Mouse (Mus musculus): ENCODE data around the gene Dcun1d5.
"Not testable (repeated sequence)": the region's sequence is repeated elsewhere in the genome, so short reads cannot be mapped to it uniquely, and the experiment has no call there.

Dcun1d5 gene

DNA sequence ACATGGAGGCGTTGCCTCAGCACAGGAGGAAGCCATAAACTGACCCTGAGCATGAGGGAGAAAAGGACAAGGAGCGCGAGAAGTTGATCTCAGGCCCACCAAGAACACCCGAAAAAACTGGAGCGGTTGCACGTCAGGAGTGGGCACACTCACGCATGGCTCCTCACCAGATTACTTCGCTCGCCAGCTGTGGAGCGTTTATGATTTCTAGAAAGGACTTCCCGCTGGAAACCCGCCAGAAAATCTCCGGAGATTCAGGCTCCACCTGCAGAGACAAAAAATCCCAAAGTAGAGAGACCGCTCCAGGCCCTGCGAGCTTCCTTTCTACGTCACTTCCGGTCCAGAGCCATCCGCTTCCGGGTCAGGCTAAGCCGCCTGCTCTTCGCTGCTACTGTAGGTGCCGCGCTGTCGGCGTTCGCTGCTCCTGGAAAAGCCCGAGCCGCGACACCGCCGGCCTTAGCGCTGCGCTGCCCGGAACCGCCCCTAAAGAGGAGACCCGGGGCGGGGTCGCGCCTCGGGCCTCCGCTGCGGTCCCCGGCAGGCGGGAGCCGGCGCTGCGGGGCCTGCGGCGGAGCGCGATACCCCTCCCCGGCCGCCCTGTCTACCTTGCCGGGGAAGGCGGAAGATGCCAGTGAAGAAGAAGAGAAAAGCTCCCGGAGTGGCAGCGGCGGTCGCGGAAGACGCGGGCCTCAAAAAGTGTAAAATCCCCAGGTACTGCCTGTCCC lies at the start of gene Dcun1d5, which contains the start of gene Dync2h1:
TSS of gene Dcun1d5 (plus strand) at position 349 of the 725 bp plus-strand sequence.
TSS of gene Dync2h1 (minus strand) at position 275 of the 725 bp plus-strand sequence.
- DNase-seq (ENCODE audit: extremely low read depth, low read depth), result peak; percentile 94

DNA sequence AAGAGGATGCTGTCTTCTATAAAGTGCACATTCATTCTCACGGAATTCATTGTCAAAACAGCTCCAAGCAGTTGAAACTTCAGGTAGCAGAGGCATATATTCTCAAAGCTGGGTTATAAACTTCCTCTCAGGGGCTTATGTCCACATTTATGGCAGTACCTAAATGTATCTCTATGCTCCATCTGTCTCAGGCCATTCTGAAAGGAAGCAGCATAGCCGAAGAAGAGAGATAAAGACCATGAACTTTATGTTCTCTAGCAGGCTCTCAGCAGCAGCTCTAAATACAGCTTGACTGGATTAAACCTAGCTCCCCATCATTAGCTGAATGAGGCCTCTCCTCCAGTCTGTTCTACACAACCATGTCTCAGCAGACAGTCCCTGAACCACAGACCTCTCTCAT lies 29.9 kb upstream of the Dcun1d5 start:
- peak; percentile 61 for DNase-seq (ENCODE audit: extremely low read depth, low read depth)

DNA sequence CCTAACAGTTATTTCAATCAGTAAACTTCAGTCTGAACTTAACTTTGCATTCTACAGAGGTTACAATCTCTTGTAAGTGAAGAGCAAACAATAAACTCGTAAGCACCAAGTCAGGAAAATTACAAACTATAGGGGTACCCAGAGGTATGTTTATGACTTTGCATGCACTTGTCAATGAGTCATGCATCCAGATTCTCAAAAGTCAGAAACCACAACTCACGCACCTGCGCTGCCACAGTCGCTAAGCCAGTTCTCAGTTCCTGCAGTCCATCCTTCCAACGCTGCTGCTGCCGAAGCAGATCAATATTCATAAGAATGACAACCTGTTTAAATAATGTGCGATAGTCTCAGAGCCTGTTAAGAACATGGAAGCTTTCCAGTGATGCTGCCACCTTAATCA lies 25.7 kb upstream of the Dcun1d5 start:
- no peak for DNase-seq (ENCODE audit: extremely low read depth, low read depth)

DNA sequence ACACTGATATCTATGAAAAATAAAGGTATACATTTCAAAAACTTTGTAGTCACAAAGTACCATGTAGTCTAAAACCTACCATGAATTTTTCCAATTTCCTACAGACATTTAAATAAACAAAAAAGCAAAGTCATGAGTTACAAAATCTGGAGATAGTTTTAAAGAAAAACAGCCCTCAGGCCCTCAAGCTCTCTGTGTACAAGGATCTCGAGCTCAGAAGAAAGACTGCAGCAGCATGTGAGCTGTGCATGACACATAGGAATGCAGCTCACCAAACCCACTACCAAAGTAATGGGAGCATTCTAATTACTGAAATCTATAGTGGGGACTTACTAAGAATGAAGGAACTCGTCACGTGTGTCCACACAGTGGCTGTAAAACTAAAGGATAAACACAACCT lies 24.6 kb upstream of the Dcun1d5 start:
- DNase-seq (ENCODE audit: extremely low read depth, low read depth), result no peak

DNA sequence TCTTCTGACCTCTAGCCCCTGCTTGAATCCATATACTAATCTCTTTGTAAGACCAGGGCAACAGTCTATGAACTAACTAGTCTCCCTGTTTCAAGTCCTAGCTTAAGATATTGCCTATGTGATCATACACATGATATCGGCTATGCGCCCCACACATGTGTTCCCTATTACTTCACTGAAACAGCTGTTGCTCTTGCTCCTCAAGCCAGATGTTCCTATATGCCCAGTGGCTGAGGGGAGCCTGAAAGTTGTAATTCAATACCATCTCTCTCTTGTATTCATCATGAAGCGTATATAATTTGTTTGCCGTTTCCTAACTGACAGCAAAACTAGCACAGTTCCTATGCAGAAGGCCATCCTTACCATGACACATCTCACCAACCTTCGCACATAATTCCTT lies 23.6 kb upstream of the Dcun1d5 start:
- no peak for DNase-seq (ENCODE audit: extremely low read depth, low read depth)

DNA sequence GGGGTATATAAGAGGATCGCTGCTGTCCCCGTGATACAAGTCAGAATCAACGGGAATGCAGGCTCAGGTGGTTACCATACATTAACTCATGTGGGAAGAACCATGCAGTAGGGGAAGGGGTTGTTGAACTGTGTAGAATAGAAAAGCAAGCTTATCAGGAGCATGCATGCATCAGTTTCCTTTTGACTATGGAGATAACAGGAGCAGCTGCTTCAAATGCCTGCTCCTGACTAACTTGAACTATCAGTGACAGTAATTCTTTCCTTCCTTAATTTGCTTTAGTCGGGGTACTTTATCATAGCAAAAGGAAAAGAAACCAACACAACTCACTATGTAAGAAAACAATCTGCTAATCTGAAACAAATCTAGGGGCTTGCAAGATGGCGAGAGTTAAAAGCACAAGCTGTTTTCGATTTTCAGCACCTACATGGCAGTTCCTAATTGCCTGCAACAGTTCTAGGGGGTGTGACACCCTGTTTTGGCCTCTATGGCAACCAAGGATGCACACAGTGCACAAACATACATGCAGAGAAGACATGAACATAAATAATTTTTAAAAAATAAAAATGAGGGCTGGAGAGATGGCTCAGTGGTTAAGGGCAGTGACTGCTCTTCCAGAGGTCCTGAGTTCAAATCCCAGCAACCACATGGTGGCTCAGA lies 16.9 kb upstream of the Dcun1d5 start:
- DNase-seq (ENCODE audit: extremely low read depth, low read depth), result peak; percentile 70

DNA sequence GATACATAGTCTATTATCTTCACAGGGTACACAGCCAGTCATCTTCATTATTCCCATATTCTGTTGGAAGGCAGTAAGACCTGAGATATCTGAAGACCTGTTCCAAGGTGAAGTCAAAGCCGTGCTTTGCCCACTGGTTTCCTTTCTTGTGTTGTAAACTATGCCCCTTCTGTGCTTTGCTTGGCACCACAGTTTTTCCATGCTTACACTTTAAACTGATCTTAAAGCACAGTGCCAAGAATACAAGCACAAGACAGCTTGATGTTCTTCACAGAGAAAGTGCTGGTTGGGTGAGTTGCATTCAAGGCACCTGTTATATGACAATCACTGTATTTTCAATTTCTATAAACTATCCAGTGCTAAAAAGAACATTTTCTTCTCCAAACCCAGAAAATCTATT lies 10.6 kb upstream of the Dcun1d5 start:
- no peak for DNase-seq (ENCODE audit: extremely low read depth, low read depth)

DNA sequence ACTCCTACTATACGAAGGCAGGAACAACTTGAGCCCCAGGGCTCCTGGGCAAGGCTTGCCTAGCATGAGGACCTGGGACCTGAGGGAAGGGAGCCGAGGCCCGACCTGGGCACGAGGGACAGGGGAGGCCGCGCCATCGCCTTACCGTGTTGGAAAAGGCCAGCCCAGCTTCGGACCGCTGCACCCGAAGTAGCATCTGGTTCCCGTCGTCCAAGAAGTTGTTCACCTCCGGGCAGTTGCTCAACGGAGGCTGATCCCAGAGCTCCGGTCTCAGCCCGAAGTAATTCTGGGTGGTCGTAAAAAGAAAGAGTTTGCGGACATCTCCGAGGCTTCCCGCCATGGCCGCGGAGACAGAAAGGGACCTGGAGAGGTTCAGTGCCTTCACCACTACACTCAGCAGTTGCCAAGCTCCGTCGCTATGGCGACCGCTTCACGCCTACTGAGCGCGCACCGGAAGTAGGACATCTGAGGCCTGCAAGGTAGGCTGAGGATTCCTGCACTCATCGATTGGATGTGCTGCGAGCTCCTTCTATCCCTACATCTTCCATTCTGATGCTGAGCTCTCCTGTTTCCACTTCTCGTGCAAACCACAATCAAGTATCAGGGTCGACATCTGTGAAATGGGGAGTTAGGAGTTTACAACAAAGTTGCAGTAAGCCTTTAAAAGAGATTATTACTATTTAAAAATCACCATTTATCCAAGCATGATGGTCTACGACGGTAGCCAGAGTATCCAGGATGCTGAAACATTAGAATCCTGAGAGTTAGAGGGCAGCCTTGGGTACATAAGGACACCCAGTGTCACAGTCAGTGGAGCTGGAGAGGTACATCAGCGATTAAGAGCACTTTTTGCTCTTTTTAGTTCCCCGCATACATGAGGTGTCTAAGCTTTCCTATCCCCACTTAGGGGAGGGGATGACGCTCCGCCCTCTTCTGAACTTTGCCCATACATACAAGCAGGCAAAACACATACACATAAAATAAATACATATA lies 7.4 kb upstream of the Dcun1d5 start:
- DNase-seq (ENCODE audit: extremely low read depth, low read depth), result no peak

DNA sequence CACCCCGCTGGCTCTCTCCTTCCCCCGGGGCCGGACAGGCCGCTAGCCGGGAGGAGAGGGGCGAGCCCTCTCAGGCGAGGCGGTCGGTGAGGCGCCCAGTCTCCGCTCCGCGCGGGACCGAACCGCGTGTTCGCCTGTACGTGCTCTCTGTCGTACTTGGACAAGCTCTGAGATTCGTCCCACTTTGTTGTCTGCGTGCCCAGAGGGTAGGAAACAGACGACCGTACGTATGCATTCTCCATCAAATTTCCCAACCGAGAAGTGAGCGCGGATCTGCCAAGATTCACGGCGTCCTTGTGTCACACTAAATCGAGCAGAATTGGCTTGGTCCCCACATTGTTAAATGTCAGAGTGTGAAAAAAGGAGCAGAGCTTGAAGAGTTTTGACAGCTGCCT lies 574 bp downstream of the Dcun1d5 start:
- peak; percentile 18 for DNase-seq (ENCODE audit: extremely low read depth, low read depth)

DNA sequence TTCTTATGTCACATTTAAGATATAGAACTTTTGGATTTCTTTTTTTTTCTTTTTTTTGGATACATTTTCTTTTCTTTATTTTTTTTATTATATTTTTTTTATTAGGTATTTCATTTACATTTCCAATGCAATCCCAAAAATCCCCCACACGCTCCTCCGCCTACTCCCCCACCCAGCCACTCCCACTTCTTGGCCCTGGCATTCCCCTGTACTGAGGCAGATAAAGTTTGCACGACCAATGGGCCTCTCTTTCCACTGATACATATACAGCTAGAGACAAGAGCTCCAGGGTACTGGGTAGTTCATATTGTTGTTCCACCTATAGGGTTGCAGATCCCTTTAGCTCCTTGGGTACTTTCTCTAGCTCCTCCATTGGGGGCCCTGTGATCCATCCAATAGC lies 6.4 kb downstream of the Dcun1d5 start:
- not testable (repeated sequence) for DNase-seq (ENCODE audit: extremely low read depth, low read depth)

DNA sequence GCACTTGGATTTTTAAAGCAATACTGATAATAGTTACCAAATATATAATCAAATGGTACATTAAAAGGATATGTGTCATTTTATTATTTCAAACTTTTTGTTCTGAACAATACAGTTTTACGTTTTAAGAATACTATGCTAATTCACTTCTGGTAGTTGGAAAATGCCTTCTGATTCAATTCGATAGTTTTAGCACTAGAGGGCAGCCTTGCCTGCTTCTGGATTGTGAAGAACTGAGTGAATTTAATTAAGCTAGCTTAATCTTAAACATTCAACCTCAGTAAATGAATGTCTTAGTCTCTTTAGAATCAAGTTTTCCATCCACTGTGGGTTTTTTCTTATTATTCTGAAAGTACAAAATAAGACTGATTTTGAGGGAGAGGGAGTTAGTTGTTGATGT lies 31.9 kb downstream of the Dcun1d5 start:
- peak; percentile 13 for DNase-seq (ENCODE audit: extremely low read depth, low read depth)

DNA sequence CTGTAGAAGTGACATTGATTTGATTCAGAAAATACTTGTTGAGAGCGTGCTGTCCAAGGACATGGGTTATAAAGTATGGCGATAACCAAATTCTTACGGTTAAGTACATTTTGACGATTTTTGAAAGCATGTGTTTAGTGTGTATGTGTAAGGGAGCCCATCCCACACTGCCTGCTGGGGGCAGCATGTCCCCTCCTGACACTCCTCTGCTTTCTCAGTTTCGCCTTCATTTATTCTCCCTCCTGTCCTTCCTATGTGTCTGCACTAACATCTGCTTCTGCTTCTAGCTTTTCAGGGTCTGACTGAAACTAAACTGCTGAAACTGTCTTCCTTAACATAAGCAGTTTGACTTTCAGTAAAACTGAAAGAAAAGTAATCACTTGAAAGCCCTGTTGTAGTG lies 36.7 kb downstream of the Dcun1d5 start:
- no peak for DNase-seq (ENCODE audit: extremely low read depth, low read depth)

DNA sequence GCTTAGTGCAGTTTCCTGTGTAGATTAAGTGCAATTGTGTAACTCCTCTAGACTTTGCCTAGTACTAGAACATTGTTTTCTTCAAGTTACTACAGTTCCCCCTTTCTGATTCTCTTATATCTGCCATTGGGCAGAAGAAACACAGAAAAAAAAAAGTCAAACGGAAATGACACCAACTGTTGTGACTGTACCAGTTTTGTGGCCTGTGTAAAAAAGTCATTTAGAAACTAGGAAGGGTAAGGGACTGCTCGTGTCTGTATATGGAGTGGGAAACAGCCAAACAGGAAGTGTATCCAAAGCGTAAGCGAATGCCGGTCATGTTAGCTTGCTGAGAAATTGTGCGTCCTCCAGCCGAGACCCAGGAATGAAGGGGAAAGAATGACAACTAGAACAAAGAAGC lies 37.1 kb downstream of the Dcun1d5 start:
- no peak for DNase-seq (ENCODE audit: extremely low read depth, low read depth)

DNA sequence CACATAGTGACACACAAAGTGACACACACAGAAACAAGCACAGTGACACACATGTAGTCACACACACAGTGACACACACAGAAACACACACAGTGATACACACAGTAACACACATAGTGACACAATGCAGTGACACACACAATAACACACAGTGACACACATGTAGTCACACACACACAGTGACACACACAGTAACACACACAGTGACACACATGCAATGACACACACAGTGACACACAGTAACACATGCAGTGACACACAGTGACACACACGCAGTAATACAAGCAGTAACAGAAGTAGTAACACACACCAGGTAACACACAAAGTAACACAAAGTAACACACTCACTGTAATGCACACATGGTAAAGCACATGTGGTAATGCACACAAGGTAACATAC lies 54.3 kb downstream of the Dcun1d5 start:
- DNase-seq (ENCODE audit: extremely low read depth, low read depth), result no peak

DNA sequence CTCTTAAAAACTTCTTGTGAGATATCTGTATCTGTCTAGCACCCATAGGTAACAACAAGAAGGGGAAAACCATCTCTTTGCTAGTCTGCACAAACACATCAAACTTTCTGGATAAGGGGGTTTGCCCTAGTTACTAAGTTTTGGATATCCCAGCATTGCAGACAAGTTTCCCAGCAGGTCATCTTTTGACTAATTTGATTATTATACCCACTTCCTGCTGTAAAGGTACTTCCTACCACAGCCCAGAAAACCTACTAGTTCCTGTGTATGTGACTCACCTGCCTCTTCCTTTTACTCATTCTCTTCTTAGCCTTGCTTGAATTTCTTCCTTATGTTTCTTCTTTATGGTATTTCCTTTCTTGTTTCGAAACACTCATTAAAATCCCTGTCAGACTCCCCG lies 55.6 kb downstream of the Dcun1d5 start:
- DNase-seq (ENCODE audit: extremely low read depth, low read depth), result no peak

DNA sequence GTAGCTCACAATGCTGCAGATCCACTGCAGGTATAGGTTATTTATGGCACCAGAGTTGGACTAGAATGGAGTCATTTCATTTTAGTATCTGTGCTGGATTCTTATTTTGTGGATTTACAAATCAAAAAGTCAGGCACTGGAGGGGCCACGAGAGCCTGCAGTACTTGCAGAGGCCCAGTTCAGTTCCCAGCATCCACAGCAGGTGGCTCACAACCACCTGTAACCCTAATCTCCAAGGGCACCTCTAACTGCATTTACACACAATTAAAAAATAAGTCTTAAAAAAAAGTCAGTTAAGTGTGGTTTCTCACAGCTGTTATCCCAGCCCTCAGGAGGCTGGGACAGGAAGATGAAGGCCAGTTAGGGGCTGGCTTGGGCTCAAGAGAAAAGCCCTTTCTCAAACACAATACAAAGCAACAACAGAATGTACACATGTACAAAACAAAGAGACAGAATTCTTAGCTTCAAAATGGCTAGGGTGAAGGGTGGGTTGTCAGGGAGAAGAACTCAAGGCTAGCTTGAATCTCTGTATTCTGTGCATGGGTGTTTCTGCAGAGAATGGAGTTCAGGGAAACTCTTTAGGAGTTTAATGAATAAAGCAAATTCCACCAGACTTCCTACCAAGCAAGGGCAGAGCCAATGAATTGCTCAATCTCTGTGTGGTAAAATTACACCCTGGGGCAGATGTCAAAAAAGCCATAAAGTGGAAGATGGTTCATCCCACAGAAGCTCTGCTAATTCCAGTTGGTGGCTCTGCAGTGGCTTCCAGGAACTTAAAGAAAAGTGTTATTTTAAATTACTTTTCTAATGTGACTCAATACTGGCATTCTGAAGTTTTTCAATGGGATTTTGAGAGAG lies 68.7 kb downstream of the Dcun1d5 start:
- DNase-seq (ENCODE audit: extremely low read depth, low read depth), result no peak

Data from MEL-GATA-1-ER (cell line).